Mouse (Mus musculus): ENCODE measurements around the gene Olfr19.
"Not testable (repeated sequence)": the region's sequence is repeated elsewhere in the genome, so short reads cannot be mapped to it uniquely, and the experiment has no call there.

Gene Olfr19

DNA sequence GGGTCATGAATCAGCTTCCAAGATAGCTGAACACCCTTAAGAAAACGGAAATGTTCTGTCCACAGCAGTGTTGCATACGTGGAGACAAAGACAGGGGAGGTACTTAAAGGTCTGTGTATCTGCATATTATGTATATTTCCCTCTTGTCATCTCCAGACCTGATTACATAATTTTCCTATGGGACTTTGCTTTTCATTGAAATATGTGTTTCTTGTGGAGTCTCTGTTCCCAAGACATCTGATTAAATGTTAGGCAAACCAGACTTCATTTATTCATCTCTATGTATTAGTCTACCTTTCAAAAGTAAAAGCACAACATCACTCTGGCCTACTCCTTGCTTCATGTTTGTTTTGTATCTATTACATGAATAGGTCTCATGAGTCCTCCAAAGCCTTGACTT is at the start of gene Olfr19:
Gene Olfr19, minus strand, starts transcription at position 101 of the 400 bp plus-strand sequence.
- no peak for DNase-seq (ENCODE audit: low spot score)

DNA sequence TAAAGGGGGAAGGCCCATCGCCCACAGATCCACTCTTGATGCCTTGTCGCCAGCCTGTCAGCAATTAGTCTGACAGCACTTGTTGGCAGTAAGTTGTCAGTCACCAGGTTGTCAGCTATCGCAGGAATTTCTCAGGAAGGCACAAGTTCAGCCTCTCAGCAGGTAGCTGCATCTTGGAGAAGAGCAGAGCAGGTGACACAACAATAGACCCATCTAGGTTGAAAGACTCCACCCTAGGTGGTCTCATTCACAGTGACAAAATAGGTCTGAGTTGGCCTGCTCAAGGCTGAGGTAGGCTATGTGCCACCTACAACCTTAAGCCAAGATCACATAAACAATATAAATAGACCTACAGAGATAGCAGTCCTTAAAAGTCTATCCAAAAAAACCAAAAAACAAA is 8.8 kb upstream of the Olfr19 start:
- no peak for DNase-seq (ENCODE audit: low spot score)

DNA sequence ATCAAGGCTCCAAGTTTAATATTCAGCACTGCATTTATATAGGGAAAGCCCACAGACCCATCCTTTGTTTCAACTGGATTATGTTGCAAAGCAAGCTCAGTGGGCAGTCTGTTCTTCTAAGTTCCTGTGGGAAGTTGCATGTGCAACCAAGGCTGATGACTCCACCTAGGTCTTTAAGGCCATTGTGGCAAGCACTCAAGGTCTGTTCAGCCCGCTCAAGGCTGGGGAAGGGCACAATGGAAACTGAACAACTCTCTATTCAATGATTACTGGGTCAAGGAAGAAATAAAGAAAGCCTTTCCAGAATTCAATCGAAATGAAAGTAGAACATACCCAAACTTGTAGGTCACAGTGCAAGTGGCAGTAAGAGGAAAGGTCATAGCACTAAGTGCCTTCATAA is 7.8 kb upstream of the Olfr19 start:
- no peak for DNase-seq (ENCODE audit: low spot score)

DNA sequence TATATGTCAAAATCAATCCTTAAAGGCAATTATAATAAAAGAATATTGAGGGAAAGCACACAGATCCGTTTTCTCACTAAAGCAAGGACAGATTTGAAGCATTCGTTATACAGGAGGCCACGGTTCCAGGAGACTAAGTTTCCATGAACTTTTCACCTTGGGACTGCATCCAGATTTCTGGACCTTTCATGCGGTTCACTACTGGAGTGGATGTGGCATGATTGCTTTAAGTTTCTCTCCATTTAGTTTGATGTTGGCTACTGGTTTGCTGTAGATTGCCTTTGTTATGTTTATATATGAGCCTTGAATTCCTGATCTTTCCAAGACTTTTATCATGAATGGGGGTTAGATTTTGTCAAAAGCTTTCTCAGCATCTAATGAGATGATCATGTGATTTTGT is 11.2 kb downstream of the Olfr19 start:
- no peak for DNase-seq (ENCODE audit: low spot score)

DNA sequence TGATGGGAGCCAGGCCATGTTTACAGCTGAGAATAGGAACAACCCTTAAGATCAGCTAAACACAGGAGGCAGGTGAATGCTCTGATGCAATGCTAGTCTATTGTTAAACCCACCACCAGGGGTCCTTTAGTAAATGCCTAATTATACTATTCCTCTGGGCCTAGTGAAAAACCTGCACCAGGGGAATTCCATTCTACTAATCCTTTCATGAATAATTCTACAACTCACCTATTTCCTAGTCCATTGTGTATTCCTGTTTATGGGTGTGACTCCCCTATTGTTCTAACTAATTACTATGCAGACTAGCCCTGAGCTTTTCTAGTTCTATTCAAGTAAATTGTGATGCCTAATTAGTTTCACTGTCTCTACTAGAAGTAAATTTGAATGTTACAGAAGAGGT is 11.7 kb downstream of the Olfr19 start:
- DNase-seq (ENCODE audit: low spot score): not testable (repeated sequence)

DNA sequence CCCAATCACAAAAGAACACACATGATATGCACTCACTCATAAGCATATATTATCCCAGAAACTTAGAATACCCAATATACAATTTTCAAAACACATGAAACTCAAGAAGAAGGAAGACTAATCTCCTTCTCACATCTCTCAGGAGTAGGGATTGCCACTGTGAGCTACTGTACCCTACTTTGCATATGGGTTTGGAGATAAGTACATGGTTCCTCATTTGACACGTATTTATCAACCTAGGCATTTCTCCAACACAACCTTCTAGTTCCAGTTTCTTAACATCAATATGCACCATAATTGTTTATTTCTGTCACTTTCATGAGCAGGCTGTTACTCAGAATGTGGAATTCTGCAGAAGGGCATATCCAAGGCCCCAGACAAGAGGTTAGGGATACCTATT is 31.1 kb downstream of the Olfr19 start:
- DNase-seq (ENCODE audit: low spot score): no peak

DNA sequence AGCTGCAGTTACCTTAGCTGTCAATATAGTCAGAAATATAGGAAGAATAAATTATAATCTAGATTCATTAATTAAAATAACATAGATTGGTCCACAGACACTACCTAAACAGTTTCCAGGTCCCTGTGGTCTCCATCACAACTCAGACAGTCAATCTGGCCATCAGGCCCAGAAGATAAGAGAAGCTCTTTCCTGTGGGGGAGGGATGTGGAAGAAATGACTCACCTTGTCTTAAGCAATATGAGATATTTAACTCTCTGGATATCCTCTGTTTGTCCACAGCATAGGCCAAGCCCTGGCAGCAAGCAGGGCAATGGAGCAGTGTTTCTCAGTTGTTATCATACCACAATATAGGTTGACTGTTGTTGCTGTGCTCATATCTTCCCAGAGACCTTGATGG is 42.5 kb downstream of the Olfr19 start:
- DNase-seq (ENCODE audit: low spot score): no peak

All from lung, postnatal 25 days (tissue).